Mouse (Mus musculus) E14TG2a.4 (cell line): ENCODE results near the gene Csnk2a2.

Experiments
- CTCF ChIP-seq: conservative IDR thresholded peaks from 2 replicates; pipeline ENCODE4 v1.5.1; 2014; ENCODE audit warnings: low read length
- POU5F1 ChIP-seq: IDR thresholded peaks from 2 replicates; pipeline ENCODE4 v1.6.1; 2014; ENCODE audit warnings: low read length, borderline replicate concordance

GRCm38 (mm10) chr8:95539487-95539886 is 49.6 kb upstream of the Csnk2a2 start:
- TF ChIP-seq POU5F1: no peak
- no peak for TF ChIP-seq CTCF
